Mouse (Mus musculus) lung, postnatal 0 days (tissue): ENCODE data around the gene Fam83g.

Source experiments
- CTCF ChIP-seq: IDR thresholded peaks from 2 replicates; pipeline ENCODE4 v1.5.1; 2016; ENCODE audit warnings: antibody characterized with exemption, mild to moderate bottlenecking
- EP300 ChIP-seq: IDR thresholded peaks from 2 replicates; pipeline ENCODE4 v1.6.1; 2016; ENCODE audit warnings: antibody characterized with exemption, mild to moderate bottlenecking, control low read depth

GRCm38 (mm10) chr11:61646499-61647039, 37.3 kb upstream of the Fam83g start:
- no peak for TF ChIP-seq CTCF
- TF ChIP-seq EP300, result no peak
